Mouse (Mus musculus) left cerebral cortex, adult 8-10 months (tissue): ENCODE data around the gene Myo15b. TPM values are rescaled to one million over a fixed set of nuclear protein-coding genes. Genes with fewer than 3 reads are reported as not detected.

Experiments used
- DNase-seq, 2 experiments: peaks; one replicate each; pipeline ENCODE4 v3.0.0; 2022; ENCODE audit warnings: low spot score in 2 of 2
- total RNA-seq, 4 experiments: library from RNA; stranded (reverse); gene quantifications; 2 replicates each; pipeline ENCODE4 v1.2.4; 2022

The Myo15b gene
- total RNA-seq, 4 experiments from 2014 or later: 0.07 to 0.89 (median 0.57) TPM

DNA sequence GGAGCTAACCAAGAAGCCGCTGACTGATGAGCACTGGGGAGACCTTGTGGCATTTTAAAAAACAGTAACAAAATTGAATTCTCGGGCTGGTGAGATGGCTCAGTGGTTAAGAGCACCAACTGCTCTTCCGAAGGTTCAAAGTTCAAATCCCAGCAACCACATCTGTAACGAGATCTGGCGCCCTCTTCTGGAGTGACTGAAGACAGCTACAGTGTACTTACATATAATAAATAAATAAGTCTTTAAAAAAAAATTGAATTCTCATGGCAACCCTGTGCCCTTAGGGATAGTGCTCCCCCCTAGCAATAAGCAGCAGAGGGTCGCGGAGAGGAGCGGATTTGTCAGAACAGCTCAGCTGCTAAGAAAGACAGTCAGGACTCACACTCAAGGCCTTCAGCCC lies 5.7 kb downstream of the Myo15b start:
- no peak for DNase-seq

DNA sequence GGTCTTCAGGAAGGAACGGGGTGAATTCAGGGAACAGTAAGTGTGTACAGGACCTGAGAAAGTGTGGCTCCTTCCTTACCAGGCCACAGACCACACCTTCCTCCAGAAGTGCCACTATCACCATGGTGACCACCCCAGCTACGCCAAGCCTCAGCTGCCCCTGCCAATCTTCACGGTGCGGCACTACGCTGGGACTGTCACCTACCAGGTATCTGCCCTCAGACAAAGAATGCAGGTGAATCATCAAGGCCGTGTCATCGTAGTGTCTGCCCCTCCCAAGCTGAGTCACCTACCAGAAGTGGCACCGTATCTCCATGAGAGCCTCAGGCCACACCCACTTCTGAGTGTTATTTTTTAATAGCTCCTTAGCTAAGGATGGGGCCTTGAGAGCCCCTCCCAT lies 11.2 kb downstream of the Myo15b start:
- no peak for DNase-seq

DNA sequence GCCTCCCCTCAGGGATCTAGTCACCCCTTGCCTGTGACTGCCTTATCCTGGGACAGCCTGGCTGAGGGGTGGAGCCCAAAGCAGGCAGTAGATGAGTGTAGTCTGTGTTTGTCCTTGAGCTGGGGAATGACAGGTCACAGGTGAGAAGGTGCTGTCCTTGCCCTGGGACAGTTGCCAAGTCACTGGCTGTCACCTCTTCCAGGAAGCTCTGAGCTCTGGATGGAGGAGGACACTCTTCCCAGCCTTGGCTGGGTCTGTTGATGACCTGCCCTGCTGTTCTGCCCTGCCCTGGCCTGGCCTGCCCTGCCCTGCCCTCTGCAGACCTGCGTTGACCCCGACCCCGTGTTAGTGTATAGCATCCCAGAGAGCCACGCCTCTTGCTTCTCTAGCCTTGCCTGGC lies 14.2 kb downstream of the Myo15b start:
- no peak for DNase-seq

DNA sequence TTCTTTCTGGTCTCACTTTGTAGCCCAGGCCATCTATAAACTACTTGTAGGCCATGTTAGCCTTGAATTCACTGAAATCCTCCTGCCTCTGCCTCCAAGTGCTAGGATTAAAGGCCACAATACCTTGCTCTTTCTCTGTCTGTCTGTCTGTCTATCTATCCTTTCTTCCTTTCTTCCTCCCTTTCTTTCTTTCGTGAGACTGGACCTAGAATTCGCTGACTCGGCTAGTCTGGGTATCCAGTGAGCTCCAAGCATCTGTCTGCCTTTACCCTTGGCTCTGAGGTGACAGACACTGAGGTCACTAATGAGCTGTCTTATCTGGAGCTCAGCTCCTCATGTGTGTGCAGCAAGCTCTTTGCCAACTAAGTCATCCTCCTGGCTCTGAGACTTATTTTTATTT lies 17.7 kb downstream of the Myo15b start:
- no peak for DNase-seq

DNA sequence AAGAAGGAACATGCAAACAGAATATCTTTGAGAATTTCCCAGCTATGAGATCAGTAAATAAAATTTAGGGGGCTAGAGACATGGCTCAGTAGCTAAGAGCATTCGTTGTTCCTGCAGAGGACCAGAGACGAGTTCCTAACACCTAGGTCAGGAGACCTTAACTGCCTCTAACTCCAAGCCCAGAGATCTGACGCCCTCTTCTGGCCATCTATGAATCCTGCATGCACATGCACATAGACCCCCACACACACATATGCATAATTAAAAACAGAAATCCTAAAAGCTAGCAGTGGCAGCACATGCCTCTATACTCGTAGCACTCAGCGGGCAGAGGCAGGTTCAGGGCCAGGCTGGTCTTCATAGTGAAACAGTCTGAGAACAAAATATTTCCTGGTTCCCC lies 18.2 kb downstream of the Myo15b start:
- no peak for DNase-seq

DNA sequence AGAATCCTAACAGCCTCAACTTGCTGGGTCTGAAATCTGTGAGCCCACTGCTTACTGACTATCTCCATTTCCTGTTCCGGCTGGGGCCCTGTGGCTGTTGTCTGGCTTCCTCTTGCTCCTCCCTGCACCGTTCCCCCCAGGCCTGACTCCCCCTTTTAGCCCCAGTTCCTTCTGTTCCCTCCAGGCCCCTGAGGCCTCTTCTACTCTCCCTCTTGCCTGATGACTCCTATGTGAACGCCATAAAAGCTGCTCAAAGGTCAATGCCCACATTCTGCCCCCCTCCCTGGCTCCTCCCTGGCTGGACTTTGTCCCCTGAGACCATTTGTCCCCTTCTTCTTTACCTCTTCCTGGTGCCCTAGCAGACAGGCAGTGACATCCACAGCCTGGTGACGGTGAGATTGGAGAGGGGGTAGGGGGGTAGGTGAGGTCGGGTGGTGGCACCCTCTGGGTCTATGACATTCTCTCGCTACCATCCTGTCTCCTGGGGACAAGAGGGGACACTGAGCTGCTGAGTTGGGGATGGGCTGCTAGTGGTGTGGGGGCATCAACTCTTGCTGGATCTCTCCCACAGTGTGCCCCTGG lies 19.1 kb downstream of the Myo15b start:
- no peak for DNase-seq

DNA sequence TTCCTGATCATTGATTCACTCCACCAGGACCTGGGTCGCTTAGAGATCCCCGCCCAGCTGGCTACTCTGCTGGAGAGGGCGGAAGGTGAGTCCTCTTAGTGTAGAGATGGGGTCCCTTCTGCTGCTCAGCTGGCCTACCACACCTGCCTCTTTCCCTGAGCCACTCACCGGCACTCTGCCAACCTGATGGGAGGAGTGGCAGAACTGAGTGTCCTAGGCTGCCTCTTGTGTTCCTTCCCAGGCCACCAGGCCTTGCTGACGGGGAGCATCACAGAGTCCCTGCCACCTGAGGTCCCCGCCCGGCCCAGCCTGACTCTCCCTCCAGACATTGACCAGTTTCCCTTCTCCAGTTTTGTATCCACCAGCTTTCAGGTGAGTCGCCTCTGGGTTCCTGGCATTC lies 19.9 kb downstream of the Myo15b start:
- DNase-seq: no peak

DNA sequence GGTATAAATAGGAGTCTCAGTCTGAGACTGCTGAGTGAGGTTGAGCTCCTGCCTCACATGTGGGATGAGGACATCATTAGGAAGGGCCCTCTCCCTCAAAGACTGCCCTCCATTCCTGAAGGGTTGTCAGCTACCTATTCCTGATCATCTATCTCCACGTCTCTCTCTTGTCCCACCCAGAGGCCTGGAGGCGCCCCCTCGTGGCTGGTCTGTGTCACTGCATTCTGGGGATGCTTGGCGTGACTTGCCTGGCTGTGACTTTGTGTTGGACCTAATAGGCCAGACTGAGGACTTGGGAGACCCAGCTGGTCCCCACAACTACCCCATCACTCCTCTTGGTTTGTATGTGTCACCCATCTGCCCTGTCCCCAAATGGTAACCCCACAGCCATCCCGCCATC lies 22.8 kb downstream of the Myo15b start:
- DNase-seq: no peak

DNA sequence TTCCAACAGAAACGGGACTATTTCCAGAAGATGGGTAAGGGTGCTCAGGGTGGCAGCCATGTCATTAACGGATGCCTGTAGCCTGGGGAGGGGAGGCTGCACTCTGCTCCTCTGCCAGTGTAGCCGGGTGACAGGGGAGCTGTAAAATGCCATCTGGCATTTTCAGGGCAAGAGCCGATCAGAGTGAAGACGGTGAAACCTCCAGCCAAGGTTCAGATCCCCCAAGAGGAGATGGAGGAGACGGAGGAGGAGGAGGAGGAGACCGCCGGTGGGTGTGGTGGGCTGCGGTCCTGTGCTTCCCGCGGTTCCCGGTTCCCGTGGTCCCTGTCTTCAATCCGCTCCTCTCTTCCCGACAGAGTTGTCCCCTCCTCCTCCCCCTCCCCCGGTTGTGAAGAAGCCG lies 25.0 kb downstream of the Myo15b start:
- no peak for DNase-seq

DNA sequence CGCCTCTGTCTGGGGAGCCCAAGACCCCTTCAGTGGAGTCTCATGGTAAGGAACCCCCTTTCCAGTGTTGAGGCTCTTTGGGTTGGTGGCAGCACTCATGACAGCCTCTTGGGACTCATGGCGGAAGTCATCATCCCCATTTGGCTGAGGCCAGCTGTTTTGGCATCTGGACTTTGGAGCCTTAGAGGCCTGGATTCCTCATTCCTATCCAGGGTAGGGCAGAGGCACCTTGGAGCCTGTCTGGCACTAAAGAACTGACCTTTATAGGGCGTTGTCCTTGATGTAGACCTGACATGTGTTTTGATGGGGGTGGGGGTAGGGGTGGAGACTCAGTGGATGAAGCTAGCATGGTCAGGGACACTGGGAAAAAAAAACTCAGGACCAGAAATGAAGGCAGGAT lies 26.2 kb downstream of the Myo15b start:
- DNase-seq: no peak

DNA sequence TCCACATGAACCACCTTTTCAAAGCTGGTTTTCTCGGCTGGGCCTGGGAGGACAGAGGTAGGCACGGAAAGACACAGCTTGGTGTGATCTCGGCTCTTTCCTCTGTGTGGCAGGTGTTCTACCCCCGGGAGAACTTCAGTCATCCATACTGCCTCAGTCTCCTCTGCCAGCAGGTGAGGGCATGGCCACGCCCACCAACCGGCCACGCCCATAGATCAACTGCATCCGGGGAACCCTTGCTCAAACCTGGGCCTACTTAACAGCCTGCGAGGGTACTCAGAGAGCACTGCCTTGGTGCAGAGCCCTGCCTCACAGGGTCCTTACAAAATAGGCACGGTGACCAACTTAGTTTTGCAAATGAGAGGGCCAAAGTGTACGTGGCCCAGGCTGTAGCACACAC lies 27.1 kb downstream of the Myo15b start:
- no peak for DNase-seq

DNA sequence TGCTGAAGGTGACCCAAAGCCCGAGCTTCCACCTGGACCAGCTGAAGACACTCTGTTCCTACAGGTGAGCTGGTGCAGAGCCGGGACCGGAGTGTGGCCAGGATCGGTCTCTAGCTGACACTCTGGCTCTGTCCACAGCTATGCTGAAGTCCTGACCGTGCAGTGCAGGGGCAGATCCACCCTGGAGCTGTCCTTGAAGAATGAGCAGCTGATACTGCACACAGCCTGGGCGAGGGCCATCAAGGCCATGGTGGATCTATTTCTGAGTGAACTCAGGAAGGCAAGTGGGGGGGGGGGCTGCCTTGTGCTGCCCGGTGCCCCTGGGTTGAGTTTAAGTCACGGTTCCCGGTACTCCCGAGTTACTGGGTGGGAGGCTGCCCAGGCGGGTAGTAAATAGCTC lies 28.2 kb downstream of the Myo15b start:
- DNase-seq: no peak

DNA sequence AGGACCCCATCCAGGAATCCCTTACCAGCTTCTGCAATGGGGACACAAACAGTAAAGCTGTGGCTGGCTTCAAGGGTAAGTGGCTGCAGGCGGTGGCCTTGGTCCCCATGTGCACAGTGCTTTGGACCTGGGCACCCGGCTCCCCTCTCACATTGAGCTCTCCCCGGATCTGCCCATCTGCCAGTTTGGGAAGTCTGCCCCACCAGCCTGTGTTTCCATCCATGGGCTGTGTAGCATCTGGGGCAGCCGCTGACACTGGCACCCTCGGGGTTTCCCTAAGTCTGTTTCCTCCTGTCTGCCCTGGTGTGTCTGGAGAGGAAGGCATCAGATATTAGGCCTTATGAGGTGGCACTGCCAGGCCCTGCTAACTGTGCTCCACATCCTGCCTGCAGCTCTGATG lies 29.8 kb downstream of the Myo15b start:
- no peak for DNase-seq

DNA sequence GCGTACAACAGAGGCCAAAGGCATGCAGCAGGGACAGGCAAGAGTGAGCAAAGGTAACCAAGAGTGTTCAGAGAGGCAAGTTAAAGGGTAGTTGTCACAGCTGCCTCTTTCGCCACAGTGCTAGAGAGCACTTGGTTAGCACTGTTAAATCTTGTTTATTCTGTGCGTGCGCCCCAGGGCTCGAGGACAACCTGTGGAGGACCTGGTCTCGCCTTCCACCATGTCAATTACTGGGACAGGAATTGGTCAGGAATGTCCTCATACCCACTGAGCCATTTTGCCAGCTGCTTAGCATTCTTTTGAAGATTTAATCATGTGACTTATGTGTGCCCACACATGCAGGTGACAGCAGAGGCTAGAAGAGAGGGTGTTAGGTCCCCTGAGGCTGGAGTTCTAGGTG lies 31.0 kb downstream of the Myo15b start:
- no peak for DNase-seq

DNA sequence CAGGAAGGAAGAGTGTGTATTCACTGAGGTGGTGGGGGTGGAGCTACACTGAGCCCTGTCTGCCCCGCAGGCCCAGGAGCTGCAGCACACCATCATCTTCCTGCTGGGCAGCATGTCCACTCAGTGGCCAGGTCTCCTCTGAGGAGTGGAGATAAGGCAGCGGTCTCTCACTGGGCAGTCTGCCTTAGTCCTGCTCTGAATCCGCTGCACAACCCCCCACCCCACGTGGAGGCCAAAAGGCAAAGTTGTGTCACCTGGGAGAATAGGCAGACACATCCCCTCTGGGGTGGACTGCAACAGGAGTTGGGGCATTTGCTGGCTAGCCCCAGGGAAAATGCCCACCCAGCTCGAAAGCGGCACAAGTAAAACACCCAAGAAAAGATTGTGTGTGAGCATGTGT lies 34.0 kb downstream of the Myo15b start:
- no peak for DNase-seq

DNA sequence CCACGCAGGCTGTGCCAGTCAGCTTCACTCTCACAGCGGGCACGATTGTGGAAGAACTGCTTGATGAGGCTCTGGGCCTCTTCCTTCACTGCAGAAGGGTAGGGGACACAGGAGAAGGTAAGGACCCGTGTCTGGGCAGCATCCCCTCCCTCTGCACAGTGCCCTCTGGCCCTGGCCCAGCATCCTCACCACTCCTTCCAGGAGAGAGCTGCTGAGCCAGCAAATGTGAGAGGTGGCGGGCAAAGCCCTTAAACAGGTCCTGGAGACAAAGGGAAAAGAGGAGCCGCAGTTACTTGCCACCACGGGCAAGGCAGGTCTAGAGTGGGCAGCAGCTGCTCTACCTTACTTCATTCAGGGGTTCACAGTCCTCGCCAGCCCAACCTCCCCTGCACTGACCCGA lies 34.9 kb downstream of the Myo15b start:
- no peak for DNase-seq

DNA sequence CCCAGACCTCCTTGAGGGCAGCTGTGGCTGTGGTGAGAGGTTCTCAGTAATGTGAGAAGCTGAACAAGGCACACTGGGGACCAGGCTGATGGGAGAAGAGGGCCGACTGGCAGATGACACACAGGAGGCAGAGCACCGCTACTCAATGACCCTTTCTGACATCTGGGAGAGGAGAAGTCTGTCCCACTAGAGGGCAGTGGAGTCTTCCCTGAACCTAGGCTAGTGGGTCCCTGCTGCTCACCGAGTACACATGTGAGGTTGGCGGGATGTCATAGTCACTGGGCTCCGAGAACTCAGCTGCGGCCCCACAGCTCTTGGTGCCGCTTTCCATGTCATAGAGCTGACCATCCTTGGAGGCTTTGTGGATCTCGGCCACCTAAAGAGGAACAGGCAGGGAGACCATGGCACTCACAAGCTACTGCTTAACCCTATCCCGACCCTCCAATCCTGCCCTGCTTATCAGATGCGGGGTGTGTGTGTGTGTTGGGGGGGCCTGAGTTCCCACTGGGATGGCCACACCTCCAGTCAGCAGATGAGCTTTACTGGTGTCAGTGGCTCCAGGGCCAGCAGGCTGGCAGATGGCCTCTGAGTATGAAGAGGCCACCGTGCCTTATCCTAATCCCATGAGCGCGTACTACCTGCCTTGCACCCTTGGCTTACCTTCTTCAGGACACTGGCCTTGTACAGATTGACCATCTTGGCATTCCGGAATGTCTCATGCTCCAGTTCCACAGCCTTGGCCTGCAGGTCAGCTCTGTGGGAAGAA lies 36.7 kb downstream of the Myo15b start:
- no peak for DNase-seq

DNA sequence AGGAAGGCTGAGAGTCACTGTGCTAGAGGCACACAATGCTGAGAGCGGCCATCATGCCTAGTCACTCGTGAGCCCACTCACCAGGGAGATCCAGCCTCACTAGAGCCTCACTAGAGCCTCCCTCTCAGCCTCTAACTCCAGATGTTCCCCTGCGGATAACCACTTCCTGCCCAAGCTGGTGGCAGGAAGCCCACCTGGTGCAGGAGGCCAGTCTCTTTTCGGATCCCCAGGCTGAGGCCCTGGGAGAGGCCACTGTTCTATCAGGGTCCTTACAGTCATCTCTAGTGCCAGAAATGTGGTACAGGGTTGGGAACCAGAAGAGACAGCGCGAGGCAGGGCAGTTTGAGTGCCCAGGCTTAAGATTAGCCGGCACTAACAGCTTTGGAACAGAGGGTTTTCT lies 40.2 kb downstream of the Myo15b start:
- DNase-seq: no peak

DNA sequence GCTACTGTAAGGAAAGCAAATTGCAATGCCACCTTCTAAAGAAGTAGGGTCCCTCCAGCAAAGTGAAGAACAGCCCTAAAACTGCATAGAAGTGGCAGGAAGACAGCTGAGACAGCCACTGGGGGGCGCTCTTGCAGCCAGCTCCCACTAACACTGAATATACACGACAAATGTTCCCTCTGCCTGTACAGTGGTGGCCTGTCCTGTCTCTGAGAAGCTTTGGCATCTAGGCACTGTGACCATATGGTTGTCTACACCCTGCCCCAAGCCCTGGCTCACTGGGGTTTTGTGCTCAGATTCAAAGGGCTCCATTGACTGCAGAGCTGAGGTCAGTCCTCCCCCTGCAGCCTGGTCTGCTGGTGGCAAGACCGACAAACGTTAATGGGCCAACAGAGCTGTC lies 40.7 kb downstream of the Myo15b start:
- DNase-seq: peak; percentile 42 to 83

DNA sequence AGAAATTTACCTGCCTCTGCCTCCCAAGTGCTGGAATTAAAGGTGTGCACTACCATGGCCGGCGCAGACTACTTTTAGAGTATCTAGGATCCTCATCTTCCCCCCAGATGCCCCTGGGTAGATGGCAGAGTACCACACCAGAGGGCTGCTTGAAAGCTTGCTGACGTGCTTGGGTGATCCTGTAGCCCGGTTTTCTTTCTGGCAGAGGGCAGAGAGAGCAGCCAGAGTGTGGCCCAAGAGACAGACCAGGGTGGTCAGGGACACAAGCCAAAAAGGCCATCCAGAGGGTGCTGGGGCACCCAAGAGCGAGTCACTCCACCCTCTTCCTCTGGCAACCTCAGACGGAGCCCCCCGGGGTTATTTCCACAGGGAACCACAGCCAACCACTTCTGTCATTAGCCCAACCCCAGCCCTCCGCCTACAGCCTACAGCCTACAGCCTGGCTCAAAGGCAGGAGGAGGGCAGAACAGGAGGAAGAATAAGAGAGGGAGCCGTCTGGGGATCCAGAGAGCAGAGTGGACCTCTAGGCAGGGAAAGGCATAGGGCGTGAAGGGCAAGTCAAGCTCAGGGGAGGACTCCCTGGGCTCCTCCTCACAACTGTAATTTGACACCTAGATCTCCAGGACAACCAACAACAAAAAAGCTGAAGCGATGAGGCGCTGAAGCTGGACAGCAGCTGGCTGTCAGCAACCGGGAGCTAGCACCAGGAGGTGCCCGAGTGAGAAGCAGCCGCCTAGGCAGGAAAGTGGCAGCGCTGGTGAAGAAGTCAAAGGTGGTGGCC lies 41.5 kb downstream of the Myo15b start, which contains the start of gene Smim5:
Gene Smim5, plus strand, starts transcription at position 481 of the 781 bp plus-strand sequence.
- DNase-seq: no peak

DNA sequence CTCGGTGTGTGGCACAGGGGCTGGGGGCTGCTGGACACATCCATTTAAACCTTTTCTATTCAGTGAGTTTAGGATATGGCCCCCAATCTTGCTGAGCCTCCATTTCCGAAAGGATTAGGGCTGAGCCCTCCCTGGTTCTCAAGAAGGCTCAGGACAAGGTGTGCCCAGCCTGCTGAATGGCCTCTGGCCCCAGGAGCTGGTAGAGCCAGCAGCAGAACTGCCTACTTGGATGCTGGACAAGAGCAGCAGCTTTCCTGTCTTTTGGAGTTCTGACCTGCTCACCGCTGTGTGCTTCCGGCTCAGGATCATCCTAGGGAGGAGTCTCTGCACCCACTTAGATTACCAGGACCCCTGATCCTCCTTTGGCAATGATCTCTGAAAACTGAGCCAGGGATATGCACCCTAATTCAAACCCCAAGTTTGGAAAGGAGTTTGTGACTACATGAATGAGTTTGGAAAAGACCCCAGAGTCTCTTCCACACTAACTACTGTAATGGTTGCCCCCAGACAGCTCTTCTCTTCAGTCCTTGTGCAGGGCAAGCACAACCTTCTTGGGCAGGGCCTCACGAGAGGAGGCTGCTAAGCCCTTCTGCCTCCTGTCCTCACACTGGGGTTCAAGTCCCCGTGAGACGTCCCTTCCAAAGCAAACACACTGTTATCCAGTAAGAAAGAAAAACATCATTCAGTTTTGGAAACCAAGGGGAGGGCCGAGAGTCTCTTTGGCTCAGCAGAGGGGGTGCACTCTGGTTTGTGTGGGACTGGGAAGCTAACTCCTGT lies 42.5 kb downstream of the Myo15b start:
- DNase-seq: no peak
